Mouse (Mus musculus) neural tube, embryonic 12.5 days (tissue): ENCODE results near the gene Slc44a5. TPM values are rescaled to one million over a fixed set of nuclear protein-coding genes. Genes with fewer than 3 reads are reported as not detected.
"Not testable (repeated sequence)": the region's sequence is repeated elsewhere in the genome, so short reads cannot be mapped to it uniquely, and the experiment has no call there.

Experiments
- ATAC-seq: fragments of 200-750 bp; cut with Nextera tagmentation; 2 replicates; pipeline ENCODE4 v1.8.0; 2017; ENCODE audit warnings: low read depth, mild to moderate bottlenecking, moderate TSS enrichment, moderate library complexity; ENCODE audit not compliant: low FRiP score
- H3K27ac ChIP-seq: fragments of 300-500 bp; sonication (generic); 2 replicates; pipeline ENCODE4 v1.5.1; 2016
- H3K27me3 ChIP-seq: fragments of 300-500 bp; sonication (generic); replicated peaks from 2 replicates; pipeline ENCODE4 v1.6.1; 2016; ENCODE audit warnings: mild to moderate bottlenecking
- H3K36me3 ChIP-seq: fragments of 300-500 bp; sonication (generic); 2 replicates; pipeline ENCODE4 v1.6.1; 2016; ENCODE audit warnings: mild to moderate bottlenecking
- H3K4me1 ChIP-seq: fragments of 300-500 bp; sonication (generic); 2 replicates; pipeline ENCODE4 v1.6.1; 2016
- H3K4me2 ChIP-seq: fragments of 300-500 bp; sonication (generic); replicated peaks from 2 replicates; pipeline ENCODE4 v1.6.1; 2016; ENCODE audit warnings: mild to moderate bottlenecking
- H3K4me3 ChIP-seq: fragments of 300-500 bp; sonication (generic); 2 replicates; pipeline ENCODE4 v1.5.1; 2016
- H3K9ac ChIP-seq: fragments of 300-500 bp; sonication (generic); 2 replicates; pipeline ENCODE4 v1.6.1; 2016; ENCODE audit warnings: mild to moderate bottlenecking
- H3K9me3 ChIP-seq: fragments of 300-500 bp; sonication (generic); 2 replicates; pipeline ENCODE4 v1.6.1; 2016; ENCODE audit warnings: mild to moderate bottlenecking
- WGBS: fragments of 180-500 bp; shearing (Covaris S2); methylation state at CpG from one replicate; pipeline ENCODE4 v1.1.7; 2016; 5-methylcytosine and 5-hydroxymethylcytosine counted together
- polyA plus RNA-seq: library from polyadenylated mRNA; unstranded; fragments of >200 nt; fragmentation: Nextera tagmentation; extraction: Ambion mirVana; gene quantifications from 2 replicates; pipeline ENCODE4 v1.2.1, GENCODE M21; 2016

Gene Slc44a5
- polyA plus RNA-seq, 1 experiment from 2014 or later: 3.8 TPM

DNA sequence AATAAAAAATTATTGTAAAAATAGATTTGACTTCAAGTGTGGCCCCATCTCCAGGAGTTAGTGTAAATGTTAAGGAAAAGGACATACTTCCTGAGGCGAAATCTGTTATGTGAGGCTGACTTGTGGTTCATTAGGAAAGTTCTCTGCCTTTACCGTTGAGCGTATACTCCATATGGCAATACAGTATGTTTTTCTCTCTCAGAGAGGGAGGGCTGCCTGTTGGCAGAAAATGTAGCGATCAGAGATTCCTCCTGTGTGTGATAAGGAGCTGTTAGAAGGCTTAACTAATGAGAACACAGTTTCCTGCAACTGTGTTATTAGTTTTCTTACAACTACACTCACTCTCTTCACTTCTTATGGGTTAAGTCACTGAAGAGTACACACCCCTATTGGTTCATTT, 168.1 kb downstream of the Slc44a5 start:
- Histone ChIP-seq H3K4me2 (no peak overlapping the region), H3K27me3 (no peaks in the 10 kb centered on the region), H3K27ac (no peak overlapping the region), H3K9ac (no peak overlapping the region), H3K4me3 (no peak overlapping the region), H3K9me3 (no peaks in the 10 kb centered on the region), H3K4me1 (no peaks in the 10 kb centered on the region), H3K36me3 (no peaks in the 10 kb centered on the region)
- WGBS: 88% methylated on average over 4 of the region's 4 CpGs
- no peak for ATAC-seq

DNA sequence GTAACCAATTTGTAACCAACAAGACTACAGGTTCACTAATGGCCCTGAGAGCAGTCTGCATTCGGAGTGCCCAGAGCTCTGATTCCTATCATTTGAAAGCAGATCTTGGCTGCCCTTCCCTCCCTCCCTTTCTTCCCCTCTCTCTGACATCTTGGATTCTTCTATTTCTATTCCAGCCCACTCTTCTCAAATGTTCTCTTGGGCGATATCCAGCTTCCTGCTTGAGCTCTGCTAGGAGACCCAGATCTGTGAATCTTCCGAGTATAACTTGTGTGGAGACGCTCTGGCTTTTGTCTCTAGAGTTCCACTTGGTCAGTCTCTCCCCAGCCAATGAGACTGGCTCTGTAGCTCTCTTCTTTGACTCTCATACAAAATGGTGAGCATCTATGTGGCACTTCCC, 169.4 kb downstream of the Slc44a5 start:
- no peaks in the 10 kb centered on the region for H3K27me3 ChIP-seq
- H3K27ac ChIP-seq: no peak overlapping the region
- no peaks in the 10 kb centered on the region for H3K36me3 ChIP-seq
- H3K4me1 ChIP-seq: no peaks in the 10 kb centered on the region
- no peak overlapping the region for H3K4me2 ChIP-seq
- ATAC-seq: no peak
- no peak overlapping the region for H3K4me3 ChIP-seq
- no peaks in the 10 kb centered on the region for H3K9me3 ChIP-seq
- WGBS: 93% methylated on average over 4 of the region's 4 CpGs
- no peak overlapping the region for H3K9ac ChIP-seq

GRCm38 (mm10) chr3:154145750-154146149, 172.5 kb downstream of the Slc44a5 start:
- Histone ChIP-seq H3K4me1 (no peaks in the 10 kb centered on the region), H3K4me3 (no peak overlapping the region), H3K4me2 (no peak overlapping the region), H3K27ac (no peak overlapping the region), H3K27me3 (no peaks in the 10 kb centered on the region), H3K36me3 (no peaks in the 10 kb centered on the region), H3K9ac (no peak overlapping the region), H3K9me3 (no peaks in the 10 kb centered on the region)
- ATAC-seq: no peak
- 76% methylated on average over 4 of the region's 4 CpGs for WGBS

- H3K9me3 ChIP-seq: no peaks in the 10 kb centered on the region
- H3K4me2 ChIP-seq: no peak overlapping the region
- ATAC-seq: no peak
- no peak overlapping the region for H3K27ac ChIP-seq
- WGBS: 85% methylated on average over 4 of the region's 4 CpGs
- no peaks in the 10 kb centered on the region for H3K27me3 ChIP-seq
- H3K4me3 ChIP-seq: no peak overlapping the region
- no peaks in the 10 kb centered on the region for H3K4me1 ChIP-seq
- H3K36me3 ChIP-seq: no peaks in the 10 kb centered on the region
- H3K9ac ChIP-seq: no peak overlapping the region
Observed at GRCm38 (mm10) chr3:154149778-154150177, 176.5 kb downstream of the Slc44a5 start.

- not testable (repeated sequence) for H3K36me3 ChIP-seq, H3K9ac ChIP-seq, H3K27me3 ChIP-seq, H3K4me2 ChIP-seq, H3K27ac ChIP-seq, H3K4me3 ChIP-seq, H3K9me3 ChIP-seq, H3K4me1 ChIP-seq, ATAC-seq
- WGBS: 80% methylated on average over 3 of the region's 3 CpGs
Observed at GRCm38 (mm10) chr3:154153541-154153940, 180.3 kb downstream of the Slc44a5 start.

DNA sequence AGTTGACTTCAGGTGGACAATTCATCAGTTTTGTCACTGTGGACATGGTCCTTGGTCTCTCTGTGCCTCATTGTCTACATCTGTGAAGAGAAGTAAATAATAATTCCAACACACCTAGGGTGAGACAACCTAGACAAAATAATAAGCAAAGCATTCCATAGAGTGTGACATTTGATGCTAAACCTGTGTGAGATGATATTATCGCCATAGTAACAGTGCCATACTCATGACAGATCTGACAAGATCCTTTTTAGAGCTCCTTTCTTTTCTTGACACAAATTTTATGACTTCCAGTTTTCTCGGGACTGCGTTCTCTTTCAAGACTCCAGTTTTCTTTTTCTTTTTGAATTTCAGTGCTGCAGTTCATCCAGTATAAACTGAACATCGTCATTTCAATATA, 192.6 kb downstream of the Slc44a5 start:
- 83% methylated on average over 4 of the region's 4 CpGs for WGBS
- Histone ChIP-seq H3K4me3 (no peak overlapping the region), H3K9ac (no peak overlapping the region), H3K4me1 (no peaks in the 10 kb centered on the region), H3K36me3 (no peaks in the 10 kb centered on the region), H3K4me2 (no peak overlapping the region), H3K9me3 (no peaks in the 10 kb centered on the region), H3K27ac (no peak overlapping the region), H3K27me3 (no peaks in the 10 kb centered on the region)
- ATAC-seq: no peak

- Histone ChIP-seq H3K4me2 (no peak overlapping the region), H3K9ac (no peak overlapping the region), H3K4me3 (no peak overlapping the region), H3K27ac (no peak overlapping the region), H3K27me3 (no peaks in the 10 kb centered on the region), H3K4me1 (no peaks in the 10 kb centered on the region), H3K9me3 (no peaks in the 10 kb centered on the region), H3K36me3 (no peaks in the 10 kb centered on the region)
- 70% methylated on average over 10 of the region's 10 CpGs for WGBS
- no peak for ATAC-seq
Observed at GRCm38 (mm10) chr3:154171881-154172592, 198.8 kb downstream of the Slc44a5 start.

DNA sequence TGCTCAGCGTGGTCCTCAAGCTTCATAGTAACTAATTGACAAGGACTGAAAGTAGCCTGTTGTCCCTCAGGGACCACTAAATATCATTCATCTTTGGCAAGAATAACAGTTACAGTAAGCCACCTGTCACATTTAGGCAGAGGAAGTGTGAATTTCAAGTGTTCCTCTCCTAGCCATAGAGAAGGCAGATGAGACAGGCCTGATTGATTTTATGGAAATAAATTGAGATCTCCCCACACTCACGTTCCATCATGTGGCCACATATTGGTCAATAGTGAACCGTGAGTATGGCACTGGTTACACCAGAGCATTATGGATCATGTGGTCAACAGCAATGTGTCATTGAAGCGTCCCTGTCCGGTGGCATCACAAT, 199.3 kb downstream of the Slc44a5 start:
- Histone ChIP-seq H3K4me1 (no peaks in the 10 kb centered on the region), H3K4me2 (no peak overlapping the region), H3K36me3 (no peaks in the 10 kb centered on the region), H3K9me3 (no peaks in the 10 kb centered on the region), H3K4me3 (no peak overlapping the region), H3K27me3 (no peaks in the 10 kb centered on the region), H3K27ac (no peak overlapping the region), H3K9ac (no peak overlapping the region)
- no peak for ATAC-seq
- WGBS: 80% methylated on average over 5 of the region's 5 CpGs

- Histone ChIP-seq H3K4me3 (no peak overlapping the region), H3K4me1 (no peaks in the 10 kb centered on the region), H3K9me3 (no peaks in the 10 kb centered on the region), H3K27ac (no peak overlapping the region), H3K27me3 (no peaks in the 10 kb centered on the region), H3K9ac (no peak overlapping the region), H3K4me2 (no peak overlapping the region), H3K36me3 (no peaks in the 10 kb centered on the region)
- no peak for ATAC-seq
- 36% methylated on average over 1 of the region's 1 CpGs for WGBS
Observed at GRCm38 (mm10) chr3:154173556-154173955, 200.3 kb downstream of the Slc44a5 start.

DNA sequence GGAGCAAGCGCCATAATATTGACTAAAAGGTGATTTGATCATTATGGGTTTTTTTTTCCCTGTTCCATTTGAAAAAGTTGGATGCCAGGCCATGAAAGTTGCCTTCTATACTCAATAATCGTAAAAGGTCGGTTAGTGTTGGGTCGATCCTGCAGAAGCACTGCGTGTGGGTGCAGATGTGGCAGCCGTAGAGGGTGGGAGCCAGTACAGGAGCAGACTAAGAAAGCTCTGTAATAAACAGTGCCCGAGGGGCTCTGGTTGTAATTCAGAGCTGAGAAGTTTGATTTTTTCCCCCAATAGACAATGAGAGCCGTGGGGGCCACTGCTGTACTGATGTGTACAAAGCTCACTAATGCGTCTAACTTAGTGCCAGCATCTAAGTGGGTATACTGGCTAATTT, 200.8 kb downstream of the Slc44a5 start:
- H3K36me3 ChIP-seq: no peaks in the 10 kb centered on the region
- no peak overlapping the region for H3K4me3 ChIP-seq
- H3K27ac ChIP-seq: no peak overlapping the region
- no peak overlapping the region for H3K4me2 ChIP-seq
- ATAC-seq: no peak
- H3K9ac ChIP-seq: no peak overlapping the region
- no peaks in the 10 kb centered on the region for H3K4me1 ChIP-seq
- 19% methylated on average over 9 of the region's 9 CpGs for WGBS
- no peaks in the 10 kb centered on the region for H3K9me3 ChIP-seq
- H3K27me3 ChIP-seq: no peaks in the 10 kb centered on the region

GRCm38 (mm10) chr3:154174766-154175165, 201.5 kb downstream of the Slc44a5 start:
- Histone ChIP-seq H3K27me3 (no peaks in the 10 kb centered on the region), H3K4me2 (no peak overlapping the region), H3K9me3 (no peaks in the 10 kb centered on the region), H3K4me3 (no peak overlapping the region), H3K27ac (no peak overlapping the region), H3K9ac (no peak overlapping the region), H3K36me3 (no peaks in the 10 kb centered on the region), H3K4me1 (no peaks in the 10 kb centered on the region)
- 88% methylated on average over 7 of the region's 7 CpGs for WGBS
- ATAC-seq: no peak

- no peak overlapping the region for H3K27ac ChIP-seq
- H3K9me3 ChIP-seq: no peaks in the 10 kb centered on the region
- 74% methylated on average over 8 of the region's 8 CpGs for WGBS
- no peak overlapping the region for H3K4me2 ChIP-seq
- H3K9ac ChIP-seq: no peak overlapping the region
- ATAC-seq: no peak
- H3K4me1 ChIP-seq: no peaks in the 10 kb centered on the region
- H3K4me3 ChIP-seq: no peak overlapping the region
- H3K36me3 ChIP-seq: no peaks in the 10 kb centered on the region
- H3K27me3 ChIP-seq: no peaks in the 10 kb centered on the region
Observed at GRCm38 (mm10) chr3:154177665-154178305, 204.5 kb downstream of the Slc44a5 start.

DNA sequence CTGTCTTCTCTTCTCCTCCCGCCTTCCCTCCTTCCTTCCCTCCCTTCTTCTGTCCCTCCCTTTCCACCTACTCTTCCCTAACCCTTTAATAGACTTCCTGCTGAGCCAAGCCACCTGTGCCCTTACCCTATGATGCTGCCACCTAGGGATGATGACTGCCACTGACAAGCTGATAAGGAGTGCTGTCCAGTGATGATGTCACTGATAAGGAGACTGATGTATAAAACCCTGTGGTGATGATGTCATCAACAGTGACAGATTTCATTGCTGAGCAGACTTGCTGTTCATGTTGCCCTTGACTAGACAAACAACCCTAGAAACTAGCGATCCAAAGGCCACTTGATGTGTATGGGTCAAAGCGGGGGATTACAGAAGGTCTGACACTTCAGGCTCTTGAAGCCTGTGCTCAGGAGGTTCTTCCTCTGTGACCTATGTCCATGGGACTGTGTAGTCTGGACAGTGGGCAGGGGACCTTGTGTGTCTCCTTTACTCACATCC, 206.2 kb downstream of the Slc44a5 start:
- ATAC-seq: no peak
- H3K36me3 ChIP-seq: no peaks in the 10 kb centered on the region
- no peaks in the 10 kb centered on the region for H3K27me3 ChIP-seq
- no peak overlapping the region for H3K4me2 ChIP-seq
- H3K4me3 ChIP-seq: no peak overlapping the region
- H3K9me3 ChIP-seq: no peaks in the 10 kb centered on the region
- no peaks in the 10 kb centered on the region for H3K4me1 ChIP-seq
- 91% methylated on average over 3 of the region's 3 CpGs for WGBS
- H3K27ac ChIP-seq: no peak overlapping the region
- H3K9ac ChIP-seq: no peak overlapping the region
